Mouse (Mus musculus) G1E (cell line): ENCODE results near the gene Mapk11.

Experiments used
- CTCF ChIP-seq: IDR thresholded peaks from 2 replicates; pipeline ENCODE4 v1.5.1; 2012; ENCODE audit warnings: low read depth, low read length, inconsistent platforms, mixed read lengths
- GATA1 ChIP-seq: IDR thresholded peaks from 2 replicates; pipeline ENCODE4 v1.6.1; 2012; ENCODE audit warnings: borderline replicate concordance, low read length, inconsistent platforms, mixed read lengths
- TAL1 ChIP-seq: conservative IDR thresholded peaks from 2 replicates; pipeline ENCODE4 v1.6.1; 2012; ENCODE audit warnings: low read depth, low read length, inconsistent platforms, mixed read lengths

- TF ChIP-seq CTCF (no peak), GATA1 (no peak), TAL1 (no peak)
These were observed 10.9 kb downstream of the Mapk11 start for GRCm38 (mm10) chr15:89138531-89138930.
